Mouse (Mus musculus): ENCODE measurements around the gene Grm8. TPM values are rescaled to one million over a fixed set of nuclear protein-coding genes. Genes with fewer than 3 reads are reported as not detected.
"Not testable (repeated sequence)": the region's sequence is repeated elsewhere in the genome, so short reads cannot be mapped to it uniquely, and the experiment has no call there.

Grm8 gene
- polyA plus RNA-seq, 1 experiment from 2014 or later = not detected

GRCm38 (mm10) chr6:27849644-27850043, 285.3 kb downstream of the Grm8 start:
- Histone ChIP-seq H3K9me3 (replicated peaks) (no peaks in the 10 kb centered on the region), H3K4me1 (replicated peaks) (no peaks in the 10 kb centered on the region), H3K36me3 (replicated peaks) (no peaks in the 10 kb centered on the region), H3K4me3 (replicated peaks) (no peak overlapping the region), H3K27me3 (no peaks in the 10 kb centered on the region), H3K9ac (no peak overlapping the region), H3K27ac (replicated peaks) (no peak overlapping the region), H3K4me2 (no peak overlapping the region)
- WGBS (ENCODE audit: insufficient replicate concordance) = 57% methylated on average over 1 of the region's 1 CpGs
- ATAC-seq (ENCODE audit: insufficient read depth) = no peak

GRCm38 (mm10) chr6:27836159-27836558, 298.8 kb downstream of the Grm8 start:
- Histone ChIP-seq H3K9ac (no peak overlapping the region), H3K36me3 (replicated peaks) (no peaks in the 10 kb centered on the region), H3K27me3 (no peaks in the 10 kb centered on the region), H3K4me3 (replicated peaks) (no peak overlapping the region), H3K9me3 (replicated peaks) (no peaks in the 10 kb centered on the region), H3K4me1 (replicated peaks) (no peaks in the 10 kb centered on the region), H3K27ac (replicated peaks) (no peak overlapping the region), H3K4me2 (no peak overlapping the region)
- WGBS (ENCODE audit: insufficient replicate concordance) = 84% methylated on average over 1 of the region's 1 CpGs
- ATAC-seq (ENCODE audit: insufficient read depth) = no peak

GRCm38 (mm10) chr6:27819735-27820134, 315.2 kb downstream of the Grm8 start:
- not testable (repeated sequence) for ATAC-seq (ENCODE audit: insufficient read depth)
- 79% methylated on average over 2 of the region's 2 CpGs for WGBS (ENCODE audit: insufficient replicate concordance)

GRCm38 (mm10) chr6:27812789-27813188, 322.2 kb downstream of the Grm8 start:
- Histone ChIP-seq H3K4me1 (replicated peaks) (no peaks in the 10 kb centered on the region), H3K36me3 (replicated peaks) (no peaks in the 10 kb centered on the region), H3K9ac (no peak overlapping the region), H3K4me3 (replicated peaks) (no peak overlapping the region), H3K9me3 (replicated peaks) (no peaks in the 10 kb centered on the region), H3K27me3 (no peaks in the 10 kb centered on the region), H3K4me2 (no peak overlapping the region), H3K27ac (replicated peaks) (no peak overlapping the region)
- ATAC-seq (ENCODE audit: insufficient read depth) = no peak
- 56% methylated on average over 5 of the region's 5 CpGs for WGBS (ENCODE audit: insufficient replicate concordance)

More at GRCm38 (mm10) chr6:27819735-27820134, 315.2 kb downstream of the Grm8 start:
- H3K27me3 ChIP-seq; H3K9me3 ChIP-seq (replicated peaks); H3K27ac ChIP-seq (replicated peaks); H3K4me2 ChIP-seq; H3K9ac ChIP-seq; H3K4me1 ChIP-seq (replicated peaks); H3K36me3 ChIP-seq (replicated peaks); H3K4me3 ChIP-seq (replicated peaks): not testable (repeated sequence)

GRCm38 (mm10) chr6:27809996-27810395, 325.0 kb downstream of the Grm8 start:
- ATAC-seq (ENCODE audit: insufficient read depth) = no peak
- Histone ChIP-seq H3K36me3 (replicated peaks) (no peaks in the 10 kb centered on the region), H3K4me2 (no peak overlapping the region), H3K27ac (replicated peaks) (no peak overlapping the region), H3K4me1 (replicated peaks) (no peaks in the 10 kb centered on the region), H3K27me3 (no peaks in the 10 kb centered on the region), H3K4me3 (replicated peaks) (no peak overlapping the region), H3K9me3 (replicated peaks) (no peaks in the 10 kb centered on the region), H3K9ac (no peak overlapping the region)
- 76% methylated on average over 6 of the region's 6 CpGs for WGBS (ENCODE audit: insufficient replicate concordance)

DNA sequence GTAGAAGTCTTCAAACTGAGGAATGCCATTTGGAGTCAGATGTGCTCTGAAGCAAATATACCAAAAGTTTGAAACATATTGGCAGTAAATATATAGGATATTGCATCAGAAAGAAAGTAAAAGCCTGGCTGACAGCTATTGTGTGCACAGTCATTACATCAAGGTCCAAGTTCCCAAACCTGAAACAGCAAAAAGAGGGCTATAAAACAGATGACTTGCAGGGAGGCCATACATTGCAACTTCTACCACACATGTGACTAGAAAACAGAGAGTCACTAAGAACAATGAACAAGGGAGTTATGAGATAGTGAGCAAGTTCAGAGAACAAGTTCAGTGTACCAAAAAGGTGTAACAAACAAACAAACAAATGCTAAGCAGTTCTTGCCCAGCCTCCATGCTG, 328.2 kb downstream of the Grm8 start:
- Histone ChIP-seq H3K9ac (no peak overlapping the region), H3K4me3 (replicated peaks) (no peak overlapping the region), H3K9me3 (replicated peaks) (no peaks in the 10 kb centered on the region), H3K4me1 (replicated peaks) (no peaks in the 10 kb centered on the region), H3K27me3 (no peaks in the 10 kb centered on the region), H3K4me2 (no peak overlapping the region), H3K27ac (replicated peaks) (no peak overlapping the region), H3K36me3 (replicated peaks) (no peaks in the 10 kb centered on the region)
- no peak for ATAC-seq (ENCODE audit: insufficient read depth)

DNA sequence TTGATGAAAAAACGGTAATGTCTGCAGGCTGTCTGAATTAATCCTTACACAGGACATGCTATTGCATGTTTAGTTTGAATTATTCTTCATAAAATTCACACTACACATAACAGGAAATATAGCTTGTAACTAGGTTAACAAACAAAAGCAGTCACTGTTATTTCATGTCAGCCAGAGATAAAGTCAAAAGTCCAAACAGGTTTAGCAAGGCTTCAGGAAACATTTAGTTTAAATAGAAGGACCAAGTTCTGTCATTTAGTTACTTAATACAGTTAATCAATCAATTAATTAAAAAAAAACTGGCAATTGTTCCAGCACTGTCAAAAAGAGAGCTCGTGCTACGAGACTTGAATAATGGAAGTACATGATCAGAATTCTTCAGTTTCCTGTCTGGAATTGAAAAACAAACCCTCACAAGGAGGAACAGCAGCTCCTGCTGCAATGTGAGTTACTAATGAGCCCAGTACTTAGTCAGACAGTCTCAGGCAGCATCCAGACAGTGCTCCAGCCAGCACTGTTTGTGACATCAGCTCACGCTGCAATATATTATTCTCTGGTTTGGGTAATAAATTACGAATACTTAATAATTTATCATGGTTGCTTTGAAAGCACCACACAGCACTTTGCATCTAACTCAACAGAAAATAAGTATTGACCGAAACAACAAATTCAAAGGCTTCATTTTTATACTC, 334.0 kb downstream of the Grm8 start:
- no peak overlapping the region for H3K4me2 ChIP-seq
- no peaks in the 10 kb centered on the region for H3K4me1 ChIP-seq (replicated peaks)
- H3K9ac ChIP-seq = no peak overlapping the region
- WGBS (ENCODE audit: insufficient replicate concordance) = 59% methylated on average over 6 of the region's 6 CpGs
- H3K27ac ChIP-seq (replicated peaks) = no peak overlapping the region
- no peaks in the 10 kb centered on the region for H3K9me3 ChIP-seq (replicated peaks)
- no peaks in the 10 kb centered on the region for H3K27me3 ChIP-seq
- H3K36me3 ChIP-seq (replicated peaks) = no peaks in the 10 kb centered on the region
- H3K4me3 ChIP-seq (replicated peaks) = no peak overlapping the region
- ATAC-seq (ENCODE audit: insufficient read depth) = no peak

- Histone ChIP-seq H3K4me3 (replicated peaks) (no peak overlapping the region), H3K27ac (replicated peaks) (no peak overlapping the region), H3K9ac (no peak overlapping the region), H3K9me3 (replicated peaks) (no peaks in the 10 kb centered on the region), H3K36me3 (replicated peaks) (no peaks in the 10 kb centered on the region), H3K4me2 (no peak overlapping the region), H3K4me1 (replicated peaks) (no peaks in the 10 kb centered on the region), H3K27me3 (no peaks in the 10 kb centered on the region)
- WGBS (ENCODE audit: insufficient replicate concordance) = 61% methylated on average over 3 of the region's 3 CpGs
- peak; percentile 42; the same call in 1 of the 2 replicates for ATAC-seq (ENCODE audit: insufficient read depth)
These were observed 336.2 kb downstream of the Grm8 start for GRCm38 (mm10) chr6:27798735-27799134.

DNA sequence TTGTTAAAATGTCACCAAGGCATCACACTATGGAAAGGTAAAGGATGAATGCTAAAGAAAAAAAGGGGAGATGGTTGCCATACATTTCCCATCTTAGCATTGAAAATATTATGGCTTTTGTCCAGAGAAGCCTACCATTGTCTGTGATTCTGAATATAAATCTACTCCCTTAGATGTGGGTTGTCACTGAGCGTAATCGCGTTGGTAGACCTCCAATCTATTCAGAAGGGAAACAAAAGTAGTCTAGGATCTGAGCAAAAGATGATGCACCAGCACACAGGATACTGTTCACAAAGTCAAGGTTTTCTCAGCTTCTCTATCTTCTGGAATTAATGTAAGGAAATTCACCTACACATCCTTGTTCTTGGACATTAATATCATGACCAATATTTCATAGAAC, 345.4 kb downstream of the Grm8 start:
- no peaks in the 10 kb centered on the region for H3K27me3 ChIP-seq
- H3K9me3 ChIP-seq (replicated peaks) = no peaks in the 10 kb centered on the region
- no peak overlapping the region for H3K4me2 ChIP-seq
- H3K4me3 ChIP-seq (replicated peaks) = no peak overlapping the region
- ATAC-seq (ENCODE audit: insufficient read depth) = no peak
- WGBS (ENCODE audit: insufficient replicate concordance) = 64% methylated on average over 3 of the region's 3 CpGs
- H3K36me3 ChIP-seq (replicated peaks) = no peaks in the 10 kb centered on the region
- no peaks in the 10 kb centered on the region for H3K4me1 ChIP-seq (replicated peaks)
- H3K9ac ChIP-seq = no peak overlapping the region
- no peak overlapping the region for H3K27ac ChIP-seq (replicated peaks)

DNA sequence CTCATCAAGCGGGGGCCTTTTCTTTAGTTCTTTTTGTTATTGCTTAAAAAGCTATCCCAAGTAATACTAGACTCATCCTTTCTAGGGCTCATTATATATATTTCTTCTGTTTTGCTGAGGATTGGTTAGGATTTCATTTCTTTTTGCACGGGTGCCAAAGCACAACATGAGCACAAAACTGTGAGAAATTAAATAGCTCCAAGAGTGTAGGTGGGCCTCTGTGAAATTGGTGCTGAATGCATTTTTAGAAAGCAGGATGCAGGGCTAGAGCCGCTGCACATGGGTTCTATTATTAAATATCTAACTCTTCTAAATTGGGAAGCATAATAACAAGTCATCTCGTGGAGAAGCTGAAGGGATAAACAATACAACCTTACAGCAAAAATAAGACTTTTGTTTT, 345.8 kb downstream of the Grm8 start:
- H3K36me3 ChIP-seq (replicated peaks) = no peaks in the 10 kb centered on the region
- ATAC-seq (ENCODE audit: insufficient read depth) = no peak
- no peaks in the 10 kb centered on the region for H3K9me3 ChIP-seq (replicated peaks)
- H3K4me2 ChIP-seq = no peak overlapping the region
- H3K4me1 ChIP-seq (replicated peaks) = no peaks in the 10 kb centered on the region
- no peak overlapping the region for H3K4me3 ChIP-seq (replicated peaks)
- no peaks in the 10 kb centered on the region for H3K27me3 ChIP-seq
- 54% methylated on average over 4 of the region's 4 CpGs for WGBS (ENCODE audit: insufficient replicate concordance)
- H3K27ac ChIP-seq (replicated peaks) = no peak overlapping the region
- no peak overlapping the region for H3K9ac ChIP-seq

- Histone ChIP-seq H3K4me1 (replicated peaks) (no peaks in the 10 kb centered on the region), H3K4me3 (replicated peaks) (no peak overlapping the region), H3K9ac (no peak overlapping the region), H3K27me3 (no peaks in the 10 kb centered on the region), H3K4me2 (no peak overlapping the region), H3K27ac (replicated peaks) (no peak overlapping the region), H3K9me3 (replicated peaks) (no peaks in the 10 kb centered on the region), H3K36me3 (replicated peaks) (no peaks in the 10 kb centered on the region)
- 55% methylated on average over 1 of the region's 1 CpGs for WGBS (ENCODE audit: insufficient replicate concordance)
- ATAC-seq (ENCODE audit: insufficient read depth) = no peak
These were observed 352.7 kb downstream of the Grm8 start for GRCm38 (mm10) chr6:27782251-27782650.

DNA sequence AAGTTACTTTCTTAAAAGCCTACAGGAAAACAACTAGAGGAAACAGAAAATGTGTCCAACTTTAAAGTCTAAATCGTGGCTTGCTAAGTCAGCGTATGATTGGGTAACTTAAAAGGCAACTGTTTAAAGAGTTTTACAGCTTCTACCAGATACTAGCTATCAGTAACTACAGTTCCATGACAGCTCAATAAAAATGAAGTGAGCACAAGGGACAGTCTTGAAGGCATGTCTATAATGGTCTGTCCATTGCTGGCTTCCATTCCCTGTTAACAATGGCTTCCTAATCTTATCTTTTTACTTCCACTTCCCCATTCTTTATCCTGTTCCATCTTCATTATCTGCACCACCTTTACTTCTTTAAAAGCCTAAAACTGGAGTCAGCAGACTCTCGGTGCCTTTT, 353.6 kb downstream of the Grm8 start:
- Histone ChIP-seq H3K27ac (replicated peaks) (no peak overlapping the region), H3K27me3 (no peaks in the 10 kb centered on the region), H3K4me2 (no peak overlapping the region), H3K36me3 (replicated peaks) (no peaks in the 10 kb centered on the region), H3K4me1 (replicated peaks) (no peaks in the 10 kb centered on the region), H3K9me3 (replicated peaks) (no peaks in the 10 kb centered on the region), H3K9ac (no peak overlapping the region), H3K4me3 (replicated peaks) (no peak overlapping the region)
- WGBS (ENCODE audit: insufficient replicate concordance) = 57% methylated on average over 3 of the region's 3 CpGs
- no peak for ATAC-seq (ENCODE audit: insufficient read depth)

All from liver, embryonic 15.5 days (tissue).